Mouse (Mus musculus): ENCODE data around the gene Olfr1140. TPM values are rescaled to one million over a fixed set of nuclear protein-coding genes. Genes with fewer than 3 reads are reported as not detected.

Gene Olfr1140
- polyA plus RNA-seq (2014; fragmentation: Illumina TruSeq; extraction: RNeasy Lipid Tissue Mini Kit (QIAGEN cat#74804); ENCODE audit: low read depth, low replicate concordance), result not detected

GRCm38 (mm10) chr2:87743452-87743851, at the start of gene Olfr1140:
Gene Olfr1140, plus strand, starts transcription at chr2:87743752.

GRCm38 (mm10) chr2:87693847-87694246, 49.7 kb upstream of the Olfr1140 start, which contains the start of gene Olfr1136:
Gene Olfr1136, minus strand, starts transcription at chr2:87693947.

GRCm38 (mm10) chr2:87713079-87713478, 30.5 kb upstream of the Olfr1140 start, which contains the start of gene Olfr1137:
Gene Olfr1137, minus strand, starts transcription at chr2:87713179.

GRCm38 (mm10) chr2:87739878-87740277, 3.7 kb upstream of the Olfr1140 start, which contains the start of gene Olfr1138:
Gene Olfr1138, minus strand, starts transcription at chr2:87739978.

GRCm38 (mm10) chr2:87753891-87754290, 10.3 kb downstream of the Olfr1140 start, which contains the start of gene Olfr1141:
Gene Olfr1141, minus strand, starts transcription at chr2:87753991.

GRCm38 (mm10) chr2:87779183-87779582, 35.6 kb downstream of the Olfr1140 start, which contains the start of gene Olfr152:
Gene Olfr152, plus strand, starts transcription at chr2:87779483.

Other genes starting within 250 kb of the Olfr1140 start
- 0.71 TPM for gene Pramel7, start 246.7 kb upstream of the Olfr1140 start, polyA plus RNA-seq (2014; fragmentation: Illumina TruSeq; extraction: RNeasy Lipid Tissue Mini Kit (QIAGEN cat#74804); ENCODE audit: low read depth, low replicate concordance)
- gene Pramel6, start 237.2 kb upstream of the Olfr1140 start, polyA plus RNA-seq (2014; fragmentation: Illumina TruSeq; extraction: RNeasy Lipid Tissue Mini Kit (QIAGEN cat#74804); ENCODE audit: low read depth, low replicate concordance), result not detected
- gene Olfr153, start 212.0 kb upstream of the Olfr1140 start, polyA plus RNA-seq (2014; fragmentation: Illumina TruSeq; extraction: RNeasy Lipid Tissue Mini Kit (QIAGEN cat#74804); ENCODE audit: low read depth, low replicate concordance), result 0.39 TPM
- gene Olfr1128, start 198.2 kb upstream of the Olfr1140 start, polyA plus RNA-seq (2014; fragmentation: Illumina TruSeq; extraction: RNeasy Lipid Tissue Mini Kit (QIAGEN cat#74804); ENCODE audit: low read depth, low replicate concordance), result not detected
- not detected for gene Olfr1129, start 169.8 kb upstream of the Olfr1140 start, polyA plus RNA-seq (2014; fragmentation: Illumina TruSeq; extraction: RNeasy Lipid Tissue Mini Kit (QIAGEN cat#74804); ENCODE audit: low read depth, low replicate concordance)
- not detected for gene Olfr1130, start 137.5 kb upstream of the Olfr1140 start, polyA plus RNA-seq (2014; fragmentation: Illumina TruSeq; extraction: RNeasy Lipid Tissue Mini Kit (QIAGEN cat#74804); ENCODE audit: low read depth, low replicate concordance)
- not detected for gene Olfr1131, start 116.6 kb upstream of the Olfr1140 start, polyA plus RNA-seq (2014; fragmentation: Illumina TruSeq; extraction: RNeasy Lipid Tissue Mini Kit (QIAGEN cat#74804); ENCODE audit: low read depth, low replicate concordance)
- gene Olfr1132, start 106.2 kb upstream of the Olfr1140 start, polyA plus RNA-seq (2014; fragmentation: Illumina TruSeq; extraction: RNeasy Lipid Tissue Mini Kit (QIAGEN cat#74804); ENCODE audit: low read depth, low replicate concordance), result not detected
- not detected for gene Olfr1133, start 96.4 kb upstream of the Olfr1140 start, polyA plus RNA-seq (2014; fragmentation: Illumina TruSeq; extraction: RNeasy Lipid Tissue Mini Kit (QIAGEN cat#74804); ENCODE audit: low read depth, low replicate concordance)
- gene Olfr1134, start 85.3 kb upstream of the Olfr1140 start, polyA plus RNA-seq (2014; fragmentation: Illumina TruSeq; extraction: RNeasy Lipid Tissue Mini Kit (QIAGEN cat#74804); ENCODE audit: low read depth, low replicate concordance), result not detected
- not detected for gene Olfr1135, start 70.1 kb upstream of the Olfr1140 start, polyA plus RNA-seq (2014; fragmentation: Illumina TruSeq; extraction: RNeasy Lipid Tissue Mini Kit (QIAGEN cat#74804); ENCODE audit: low read depth, low replicate concordance)
- gene Olfr1136, start 49.8 kb upstream of the Olfr1140 start, polyA plus RNA-seq (2014; fragmentation: Illumina TruSeq; extraction: RNeasy Lipid Tissue Mini Kit (QIAGEN cat#74804); ENCODE audit: low read depth, low replicate concordance), result not detected
- not detected for gene Olfr1137, start 30.6 kb upstream of the Olfr1140 start, polyA plus RNA-seq (2014; fragmentation: Illumina TruSeq; extraction: RNeasy Lipid Tissue Mini Kit (QIAGEN cat#74804); ENCODE audit: low read depth, low replicate concordance)
- not detected for gene Olfr1138, start 3.8 kb upstream of the Olfr1140 start, polyA plus RNA-seq (2014; fragmentation: Illumina TruSeq; extraction: RNeasy Lipid Tissue Mini Kit (QIAGEN cat#74804); ENCODE audit: low read depth, low replicate concordance)
- not detected for gene Olfr1141, start 10.2 kb downstream of the Olfr1140 start, polyA plus RNA-seq (2014; fragmentation: Illumina TruSeq; extraction: RNeasy Lipid Tissue Mini Kit (QIAGEN cat#74804); ENCODE audit: low read depth, low replicate concordance)
- gene Olfr152, start 35.7 kb downstream of the Olfr1140 start, polyA plus RNA-seq (2014; fragmentation: Illumina TruSeq; extraction: RNeasy Lipid Tissue Mini Kit (QIAGEN cat#74804); ENCODE audit: low read depth, low replicate concordance), result not detected
- not detected for gene Olfr1143, start 56.8 kb downstream of the Olfr1140 start, polyA plus RNA-seq (2014; fragmentation: Illumina TruSeq; extraction: RNeasy Lipid Tissue Mini Kit (QIAGEN cat#74804); ENCODE audit: low read depth, low replicate concordance)
- not detected for gene Olfr1145, start 66.1 kb downstream of the Olfr1140 start, polyA plus RNA-seq (2014; fragmentation: Illumina TruSeq; extraction: RNeasy Lipid Tissue Mini Kit (QIAGEN cat#74804); ENCODE audit: low read depth, low replicate concordance)
- gene Olfr1148, start 86.8 kb downstream of the Olfr1140 start, polyA plus RNA-seq (2014; fragmentation: Illumina TruSeq; extraction: RNeasy Lipid Tissue Mini Kit (QIAGEN cat#74804); ENCODE audit: low read depth, low replicate concordance), result not detected
- not detected for gene Olfr1150-ps1, start 100.2 kb downstream of the Olfr1140 start, polyA plus RNA-seq (2014; fragmentation: Illumina TruSeq; extraction: RNeasy Lipid Tissue Mini Kit (QIAGEN cat#74804); ENCODE audit: low read depth, low replicate concordance)
- not detected for gene Olfr1151, start 112.1 kb downstream of the Olfr1140 start, polyA plus RNA-seq (2014; fragmentation: Illumina TruSeq; extraction: RNeasy Lipid Tissue Mini Kit (QIAGEN cat#74804); ENCODE audit: low read depth, low replicate concordance)
- gene Olfr1152, start 122.7 kb downstream of the Olfr1140 start, polyA plus RNA-seq (2014; fragmentation: Illumina TruSeq; extraction: RNeasy Lipid Tissue Mini Kit (QIAGEN cat#74804); ENCODE audit: low read depth, low replicate concordance), result 0.06 TPM
- gene Olfr1153, start 151.2 kb downstream of the Olfr1140 start, polyA plus RNA-seq (2014; fragmentation: Illumina TruSeq; extraction: RNeasy Lipid Tissue Mini Kit (QIAGEN cat#74804); ENCODE audit: low read depth, low replicate concordance), result 0.15 TPM
- not detected for gene Olfr1154, start 161.4 kb downstream of the Olfr1140 start, polyA plus RNA-seq (2014; fragmentation: Illumina TruSeq; extraction: RNeasy Lipid Tissue Mini Kit (QIAGEN cat#74804); ENCODE audit: low read depth, low replicate concordance)
- not detected for gene Olfr1155, start 201.4 kb downstream of the Olfr1140 start, polyA plus RNA-seq (2014; fragmentation: Illumina TruSeq; extraction: RNeasy Lipid Tissue Mini Kit (QIAGEN cat#74804); ENCODE audit: low read depth, low replicate concordance)
- gene Olfr1156, start 209.3 kb downstream of the Olfr1140 start, polyA plus RNA-seq (2014; fragmentation: Illumina TruSeq; extraction: RNeasy Lipid Tissue Mini Kit (QIAGEN cat#74804); ENCODE audit: low read depth, low replicate concordance), result not detected
- not detected for gene Olfr1157, start 224.5 kb downstream of the Olfr1140 start, polyA plus RNA-seq (2014; fragmentation: Illumina TruSeq; extraction: RNeasy Lipid Tissue Mini Kit (QIAGEN cat#74804); ENCODE audit: low read depth, low replicate concordance)
- gene Olfr74, start 230.9 kb downstream of the Olfr1140 start, polyA plus RNA-seq (2014; fragmentation: Illumina TruSeq; extraction: RNeasy Lipid Tissue Mini Kit (QIAGEN cat#74804); ENCODE audit: low read depth, low replicate concordance), result not detected
- gene Olfr1158, start 246.4 kb downstream of the Olfr1140 start, polyA plus RNA-seq (2014; fragmentation: Illumina TruSeq; extraction: RNeasy Lipid Tissue Mini Kit (QIAGEN cat#74804); ENCODE audit: low read depth, low replicate concordance), result not detected

Data from testis, adult 10 weeks (tissue).